Mouse (Mus musculus) heart, postnatal 0 days (tissue): ENCODE measurements at regions not wholly inside any gene's neighbourhood (a gene's known extent, or its start where the extent isn't known, plus 50 kb on each side); places are given as distances from the start of the nearest gene placed in this dataset.

Source experiments
- CTCF ChIP-seq: IDR thresholded peaks from 2 replicates; pipeline ENCODE4 v1.5.1; 2016; ENCODE audit warnings: antibody characterized with exemption, control low read depth, low read depth
- EP300 ChIP-seq: IDR thresholded peaks from 2 replicates; pipeline ENCODE4 v1.6.1; 2016; ENCODE audit warnings: antibody characterized with exemption, low read depth

DNA sequence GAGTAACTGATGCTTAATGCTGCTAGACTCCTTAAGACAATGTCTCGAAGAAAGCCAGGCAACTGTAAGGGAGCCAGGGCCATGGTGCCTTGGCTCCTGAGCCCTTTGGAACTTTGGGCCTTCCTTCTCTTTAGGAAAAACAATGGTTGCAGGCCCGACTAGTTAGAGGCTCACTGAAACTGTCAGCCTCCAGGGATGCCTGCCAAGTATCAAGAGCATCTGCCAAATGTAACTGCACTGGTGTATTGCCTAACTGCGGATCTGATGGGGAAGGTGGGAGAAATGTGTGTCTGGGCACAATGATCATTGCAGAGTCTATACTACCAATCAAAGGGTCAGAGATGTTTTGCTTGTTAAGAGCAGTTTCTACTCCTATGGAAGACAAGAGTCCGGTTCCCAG lies 121.1 kb downstream of the H2al1j start:
- TF ChIP-seq EP300, result no peak
- no peak for TF ChIP-seq CTCF
